Mouse (Mus musculus) erythroblast, embryonic 14.5 days (primary cell): ENCODE data around the gene Gm49510. TPM values are rescaled to one million over a fixed set of nuclear protein-coding genes. Genes with fewer than 3 reads are reported as not detected.

Source experiments
- H3K27me3 ChIP-seq: 2 replicates; pipeline ENCODE4 v1.6.1; 2012; ENCODE audit warnings: inconsistent platforms; ENCODE audit not compliant: control insufficient read depth
- H3K36me3 ChIP-seq: 2 replicates; pipeline ENCODE4 v1.6.1; 2012; ENCODE audit warnings: mild to moderate bottlenecking, inconsistent platforms; ENCODE audit not compliant: control insufficient read depth
- H3K4me1 ChIP-seq: 2 replicates; pipeline ENCODE4 v1.6.1; 2012; ENCODE audit warnings: inconsistent platforms; ENCODE audit not compliant: control insufficient read depth
- H3K4me3 ChIP-seq: replicated peaks from 2 replicates; pipeline ENCODE3; 2012; ENCODE audit warnings: moderate library complexity, mild to moderate bottlenecking, inconsistent platforms
- H3K9me3 ChIP-seq: 2 replicates; pipeline ENCODE4 v1.6.1; 2012; ENCODE audit warnings: low read length, inconsistent platforms, mixed read lengths; ENCODE audit not compliant: control insufficient read depth
- GATA1 ChIP-seq: IDR thresholded peaks from 2 replicates; pipeline ENCODE4 v1.6.1; 2012; ENCODE audit warnings: low read length, inconsistent platforms, mixed read lengths
- TAL1 ChIP-seq: IDR thresholded peaks from 3 replicates; pipeline ENCODE4 v1.6.1; 2012; ENCODE audit warnings: low read length, inconsistent platforms, mixed read lengths
- polyA plus RNA-seq: library from polyadenylated mRNA; stranded (reverse); fragments of >175 nt; gene quantifications from 2 replicates; pipeline ENCODE4 v1.2.3, GENCODE M21; 2012

Gene Gm49510
- polyA plus RNA-seq, 1 experiment = 0.04 TPM

DNA sequence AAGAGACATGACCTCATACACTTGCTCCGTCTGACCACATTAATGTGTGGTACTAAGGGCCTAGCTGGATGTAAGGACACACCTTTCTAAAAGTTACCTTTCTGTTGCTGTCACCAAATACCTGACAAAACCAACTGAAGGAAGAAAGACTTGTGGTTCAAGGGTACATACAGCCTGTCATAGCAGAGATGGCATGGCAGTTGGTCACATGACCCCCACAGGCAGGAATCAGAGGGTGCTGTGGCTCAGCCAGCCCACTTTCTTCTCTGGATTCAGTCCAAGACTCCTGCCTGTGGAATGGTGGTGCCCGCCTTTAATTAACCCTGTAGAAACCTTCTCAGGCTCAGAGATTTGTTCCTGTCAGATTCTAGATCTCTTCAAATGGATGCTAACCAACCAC, 36.3 kb upstream of the Gm49510 start:
- TF ChIP-seq TAL1 (no peak), GATA1 (no peak)
- H3K4me3 ChIP-seq = no peak overlapping the region
- H3K9me3 ChIP-seq = no peaks in the 10 kb centered on the region
- H3K4me1 ChIP-seq = peaks cover 6% of the 10 kb centered on the region
- no peaks in the 10 kb centered on the region for H3K36me3 ChIP-seq
- H3K27me3 ChIP-seq = peaks cover 18% of the 10 kb centered on the region

- Histone ChIP-seq H3K36me3 (no peaks in the 10 kb centered on the region), H3K9me3 (no peaks in the 10 kb centered on the region), H3K4me1 (peaks cover 6% of the 10 kb centered on the region), H3K4me3 (no peak overlapping the region), H3K27me3 (peaks cover 18% of the 10 kb centered on the region)
- no peak for TF ChIP-seq GATA1
- no peak for TF ChIP-seq TAL1
Observed at GRCm38 (mm10) chr15:78863852-78864253, 35.6 kb upstream of the Gm49510 start.

GRCm38 (mm10) chr15:78868398-78868797, 31.1 kb upstream of the Gm49510 start:
- no peaks in the 10 kb centered on the region for H3K9me3 ChIP-seq
- no peaks in the 10 kb centered on the region for H3K36me3 ChIP-seq
- peaks cover 14% of the 10 kb centered on the region for H3K4me1 ChIP-seq
- no peak overlapping the region for H3K4me3 ChIP-seq
- H3K27me3 ChIP-seq = peaks cover 18% of the 10 kb centered on the region
- TF ChIP-seq TAL1 = no peak
- TF ChIP-seq GATA1 = no peak

GRCm38 (mm10) chr15:78868826-78869233, 30.6 kb upstream of the Gm49510 start:
- H3K36me3 ChIP-seq = no peaks in the 10 kb centered on the region
- H3K27me3 ChIP-seq = peaks cover 15% of the 10 kb centered on the region
- H3K9me3 ChIP-seq = no peaks in the 10 kb centered on the region
- H3K4me3 ChIP-seq = no peak overlapping the region
- TF ChIP-seq GATA1 (no peak), TAL1 (no peak)
- peaks cover 11% of the 10 kb centered on the region for H3K4me1 ChIP-seq

DNA sequence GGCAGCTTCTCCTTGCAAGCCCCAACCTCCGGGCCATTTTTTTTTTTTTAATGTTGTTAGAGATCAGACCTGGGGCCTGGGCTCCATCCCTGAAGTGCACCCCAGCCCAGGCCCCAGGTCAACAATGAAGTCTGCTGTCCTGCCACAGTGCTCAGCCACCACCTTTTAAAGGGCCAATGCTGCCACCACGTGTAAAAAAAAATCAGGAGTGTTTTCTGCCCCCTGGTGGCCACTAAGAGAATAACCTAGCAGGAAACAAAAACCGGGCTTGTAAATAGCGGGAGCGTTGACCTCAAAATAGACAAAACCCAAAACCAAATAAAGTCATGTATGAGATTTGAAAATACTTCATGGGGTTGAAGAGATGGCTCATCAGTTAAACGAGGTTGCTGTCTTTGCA, 29.7 kb upstream of the Gm49510 start:
- H3K4me3 ChIP-seq = no peak overlapping the region
- H3K27me3 ChIP-seq = peaks cover 11% of the 10 kb centered on the region
- H3K9me3 ChIP-seq = no peaks in the 10 kb centered on the region
- peaks cover 9% of the 10 kb centered on the region for H3K4me1 ChIP-seq
- TF ChIP-seq GATA1 (no peak), TAL1 (no peak)
- H3K36me3 ChIP-seq = no peaks in the 10 kb centered on the region

DNA sequence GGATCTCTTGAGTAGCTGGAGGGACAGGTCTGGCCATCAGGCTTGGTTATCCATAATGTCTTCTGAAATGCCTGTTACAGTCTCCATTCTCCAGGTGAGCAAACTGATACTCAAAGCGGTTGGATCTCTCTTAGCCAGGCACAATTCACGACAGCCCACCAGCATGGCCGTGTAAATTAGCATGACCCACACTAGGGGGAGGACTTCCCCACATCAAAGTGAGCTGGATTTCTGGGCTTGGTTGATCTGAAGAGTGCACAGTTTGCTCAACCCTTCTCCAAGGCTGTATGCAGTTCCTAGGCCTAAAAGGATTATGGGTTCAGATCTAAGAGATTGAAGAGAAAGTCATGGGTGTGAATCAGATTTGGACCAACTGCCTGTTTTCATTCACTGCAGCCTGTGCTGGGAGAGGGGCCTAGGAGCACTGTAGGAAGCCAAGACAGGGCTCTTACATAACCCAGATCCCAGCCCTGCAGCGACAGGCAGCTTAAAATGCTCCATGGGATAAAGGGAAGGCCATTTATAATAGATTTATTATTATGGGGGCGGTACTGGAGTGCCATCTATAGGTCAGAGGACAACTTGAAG, 27.4 kb upstream of the Gm49510 start:
- Histone ChIP-seq H3K4me1 (peaks cover 30% of the 10 kb centered on the region), H3K27me3 (no peaks in the 10 kb centered on the region), H3K4me3 (no peak overlapping the region), H3K36me3 (no peaks in the 10 kb centered on the region), H3K9me3 (no peaks in the 10 kb centered on the region)
- TF ChIP-seq TAL1 = no peak
- no peak for TF ChIP-seq GATA1

DNA sequence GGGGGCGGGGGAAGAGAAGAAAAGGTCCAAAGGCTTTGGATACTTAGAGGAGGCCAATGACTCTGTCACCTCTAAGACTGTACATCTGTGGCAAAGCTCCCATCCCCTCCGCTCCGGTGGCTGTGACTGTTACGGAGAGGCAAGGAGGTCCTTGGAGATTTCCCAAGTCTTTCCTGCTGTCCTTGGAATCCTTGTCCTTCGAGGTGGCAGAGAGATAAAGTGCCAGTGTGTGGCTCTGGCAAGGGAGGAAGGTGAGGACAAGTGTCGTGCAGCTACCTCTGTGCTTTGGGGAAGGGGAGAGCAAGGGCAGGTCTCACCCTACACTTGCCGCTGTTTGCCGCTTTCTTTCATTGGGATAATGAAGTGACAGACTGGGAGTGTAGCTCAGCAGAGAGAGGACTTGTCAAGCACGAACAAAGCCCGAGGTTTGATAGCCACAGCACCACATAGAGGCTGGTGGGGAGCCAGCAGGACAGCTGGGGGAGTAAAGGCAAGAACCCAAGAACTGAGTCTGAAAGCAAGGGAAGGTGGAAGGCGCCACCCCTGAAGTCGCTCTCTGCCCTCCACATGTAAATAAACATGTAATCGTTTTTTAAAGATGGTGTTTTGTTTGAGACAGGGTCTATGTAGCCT, 25.5 kb upstream of the Gm49510 start:
- H3K27me3 ChIP-seq = no peaks in the 10 kb centered on the region
- peaks cover 42% of the 10 kb centered on the region for H3K4me1 ChIP-seq
- H3K4me3 ChIP-seq = no peak overlapping the region
- no peaks in the 10 kb centered on the region for H3K9me3 ChIP-seq
- H3K36me3 ChIP-seq = no peaks in the 10 kb centered on the region
- TF ChIP-seq GATA1 (no peak), TAL1 (no peak)

DNA sequence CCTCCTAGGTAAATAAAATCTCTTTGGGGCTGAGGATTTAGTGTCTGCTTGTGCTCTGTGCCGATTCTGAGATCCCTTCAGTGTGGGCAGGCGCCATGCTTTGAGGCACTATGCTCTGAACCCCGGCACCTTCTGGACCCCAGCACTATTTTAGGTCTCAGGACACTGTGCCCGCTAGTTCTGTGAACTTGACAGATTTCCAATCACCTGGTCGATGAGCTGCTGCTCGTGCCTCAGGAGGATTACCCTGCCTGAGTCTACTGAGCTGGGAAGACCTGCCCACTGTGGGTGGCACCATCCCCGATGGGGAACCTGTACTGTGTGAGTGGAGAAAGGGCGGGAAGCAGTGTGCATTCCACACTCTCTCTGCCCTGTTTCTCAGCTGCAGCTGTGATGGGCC, 24.5 kb upstream of the Gm49510 start:
- Histone ChIP-seq H3K27me3 (no peaks in the 10 kb centered on the region), H3K36me3 (peaks cover 5% of the 10 kb centered on the region), H3K4me1 (peaks cover 49% of the 10 kb centered on the region), H3K9me3 (no peaks in the 10 kb centered on the region), H3K4me3 (no peak overlapping the region)
- TF ChIP-seq TAL1 (no peak), GATA1 (no peak)

DNA sequence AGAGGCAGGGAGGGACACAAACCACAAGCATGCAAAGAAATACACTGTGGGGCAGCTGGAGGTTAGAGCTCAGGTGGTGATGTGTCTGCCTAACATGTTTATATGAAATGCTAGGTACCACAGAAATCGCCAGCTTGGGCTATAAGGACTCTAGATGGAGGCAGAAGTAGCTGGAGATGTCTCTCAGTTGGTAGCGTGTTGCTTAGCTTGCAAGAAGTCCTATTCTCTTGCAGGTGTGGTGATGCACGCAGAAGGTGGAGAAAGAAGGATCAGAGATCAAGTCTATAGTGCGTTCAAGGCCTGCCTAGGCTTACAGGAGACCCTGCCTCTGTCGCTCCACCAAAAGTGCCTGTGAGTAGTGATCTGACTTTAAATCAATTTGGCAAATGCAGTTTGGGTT, 23.9 kb upstream of the Gm49510 start:
- no peaks in the 10 kb centered on the region for H3K9me3 ChIP-seq
- no peaks in the 10 kb centered on the region for H3K27me3 ChIP-seq
- no peak overlapping the region for H3K4me3 ChIP-seq
- peaks cover 49% of the 10 kb centered on the region for H3K4me1 ChIP-seq
- no peak for TF ChIP-seq GATA1
- no peak for TF ChIP-seq TAL1
- H3K36me3 ChIP-seq = peaks cover 10% of the 10 kb centered on the region
